Mouse (Mus musculus): ENCODE measurements around the gene Gria1.

DNA sequence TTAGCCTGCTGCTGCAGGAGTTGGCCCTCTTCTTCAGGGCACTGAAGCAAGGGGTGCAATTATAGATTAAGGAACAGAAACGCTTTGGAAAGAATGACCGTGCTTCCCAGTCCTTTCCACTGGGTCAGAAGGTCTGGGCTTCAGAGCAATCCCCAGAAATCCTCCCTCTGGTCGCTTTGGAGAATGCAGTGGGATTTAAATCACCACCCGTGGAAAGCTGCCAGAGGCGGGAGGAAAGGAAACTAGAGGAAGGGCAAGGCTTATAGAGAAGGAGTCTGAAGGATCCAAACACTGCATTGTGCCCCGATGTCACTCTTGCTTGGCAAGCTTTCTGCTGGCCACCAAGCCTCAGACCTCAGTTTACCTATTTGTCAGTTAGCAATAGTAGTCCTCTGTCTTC is 193.2 kb downstream of the Gria1 start:
- TF ChIP-seq EP300 (IDR thresholded peaks at IDR 0.05; ENCODE audit: insufficient read depth, low read depth, low read length) (no peak), POLR2A (IDR thresholded peaks at IDR 0.05; ENCODE audit: insufficient read depth, low read depth, low read length) (no peak)
